Mouse (Mus musculus) bone marrow, adult 2 months (tissue): Measurements from ENCODE around the gene Per1. TPM values are rescaled to one million over a fixed set of nuclear protein-coding genes. Genes with fewer than 3 reads are reported as not detected.
"Not testable (repeated sequence)": the region's sequence is repeated elsewhere in the genome, so short reads cannot be mapped to it uniquely, and the experiment has no call there.

Experiments used
- H3K27ac ChIP-seq: fragments of 200-500 bp; 2 replicates; pipeline ENCODE4 v1.5.1; 2012; ENCODE audit warnings: low read depth, mild to moderate bottlenecking, control low read depth, inconsistent platforms, low read length; ENCODE audit not compliant: control insufficient read depth, poor library complexity, insufficient read depth
- H3K4me1 ChIP-seq: fragments of 200-500 bp; 2 replicates; pipeline ENCODE4 v1.6.1; 2011; ENCODE audit warnings: low read length; ENCODE audit not compliant: control insufficient read depth, insufficient read depth
- H3K4me3 ChIP-seq: fragments of 200-500 bp; replicated peaks from 2 replicates; pipeline ENCODE3; 2011; ENCODE audit warnings: mild to moderate bottlenecking, low read depth, low read length, control low read depth; ENCODE audit not compliant: control insufficient read depth
- CTCF ChIP-seq: fragments of 200-500 bp; IDR thresholded peaks from 2 replicates; pipeline ENCODE4 v1.5.1; 2011; ENCODE audit warnings: low read length, control low read depth; ENCODE audit not compliant: control insufficient read depth, insufficient read depth
- POLR2A ChIP-seq: fragments of 200-500 bp; IDR thresholded peaks from 2 replicates; pipeline ENCODE4 v1.6.1; 2011; ENCODE audit warnings: low read depth, mild to moderate bottlenecking, control low read depth, low read length, borderline replicate concordance; ENCODE audit not compliant: control insufficient read depth
- WGBS: fragments of 180-500 bp; shearing (Covaris S2); methylation state at CpG from one replicate; pipeline ENCODE4 v1.1.7; 2018; 5-methylcytosine and 5-hydroxymethylcytosine counted together
- polyA plus RNA-seq: library from polyadenylated mRNA; stranded (reverse); fragments of >200 nt; gene quantifications from 2 replicates; pipeline ENCODE4 v1.2.4, GENCODE M21; 2011; ENCODE audit warnings: low replicate concordance; ENCODE audit not compliant: missing spikeins, insufficient read depth, insufficient read length

Per1 gene
- polyA plus RNA-seq, 1 experiment: 46.2 TPM

GRCm38 (mm10) chr11:69090367-69090766, 4.7 kb upstream of the Per1 start:
- WGBS: 82% methylated on average over 6 of the region's 6 CpGs
- Histone ChIP-seq H3K27ac (no peak overlapping the region; the same call in 1 of the 2 replicates), H3K4me3 (no peak overlapping the region), H3K4me1 (peaks cover 3% of the 10 kb centered on the region; the same call in 1 of the 2 replicates)
- TF ChIP-seq POLR2A: no peak

- WGBS: 70% methylated on average over 7 of the region's 7 CpGs
- no peak overlapping the region for H3K4me3 ChIP-seq
- H3K4me1 ChIP-seq: peaks cover 3% of the 10 kb centered on the region; the same call in 1 of the 2 replicates
- no peak overlapping the region for H3K27ac ChIP-seq
- TF ChIP-seq CTCF: no peak
These were observed 3.2 kb upstream of the Per1 start for GRCm38 (mm10) chr11:69091566-69092385.

GRCm38 (mm10) chr11:69092386-69092751, 2.6 kb upstream of the Per1 start:
- 3% methylated on average over 3 of the region's 3 CpGs for WGBS
- Histone ChIP-seq H3K4me3 (no peak overlapping the region), H3K4me1 (peaks cover 3% of the 10 kb centered on the region; the same call in 1 of the 2 replicates), H3K27ac (no peak overlapping the region)
- peak; percentile 76 for TF ChIP-seq CTCF
- no peak for TF ChIP-seq POLR2A

- Histone ChIP-seq H3K4me3 (no peak overlapping the region), H3K4me1 (peaks cover 6% of the 10 kb centered on the region; the same call in 1 of the 2 replicates), H3K27ac (no peak overlapping the region)
- WGBS: 59% methylated on average over 4 of the region's 4 CpGs
- TF ChIP-seq POLR2A (no peak), CTCF (no peak)
These were observed 2.1 kb upstream of the Per1 start for GRCm38 (mm10) chr11:69092871-69093270.

GRCm38 (mm10) chr11:69093856-69094255, 1.2 kb upstream of the Per1 start:
- 90% methylated on average over 7 of the region's 7 CpGs for WGBS
- H3K4me3 ChIP-seq, H3K27ac ChIP-seq: not testable (repeated sequence)
- H3K4me1 ChIP-seq: peaks cover 13% of the 10 kb centered on the region; the same call in 1 of the 2 replicates

- peak overlapping the region; percentile 80 for H3K4me3 ChIP-seq
- 1% methylated on average over 27 of the region's 27 CpGs for WGBS
- peak overlapping the region; percentile 91 for H3K27ac ChIP-seq
- peaks cover 10% of the 10 kb centered on the region; the same call in 1 of the 2 replicates for H3K4me1 ChIP-seq
- TF ChIP-seq CTCF (no peak), POLR2A (no peak)
These were observed 654 bp downstream of the Per1 start for GRCm38 (mm10) chr11:69095511-69096231.

- Histone ChIP-seq H3K27ac (peak overlapping the region; percentile 81), H3K4me1 (peaks cover 13% of the 10 kb centered on the region; the same call in 1 of the 2 replicates), H3K4me3 (peak overlapping the region; percentile 80)
- WGBS: 12% methylated on average over 9 of the region's 9 CpGs
- TF ChIP-seq POLR2A: no peak
- no peak; the same call in 1 of the 2 replicates for TF ChIP-seq CTCF
These were observed 1.5 kb downstream of the Per1 start for GRCm38 (mm10) chr11:69096360-69096986.

- peaks cover 13% of the 10 kb centered on the region; the same call in 1 of the 2 replicates for H3K4me1 ChIP-seq
- TF ChIP-seq POLR2A (peak; percentile 67; the same call in 1 of the 2 replicates), CTCF (no peak)
- 1% methylated on average over 29 of the region's 29 CpGs for WGBS
- H3K4me3 ChIP-seq: peak overlapping the region; percentile 40
- H3K27ac ChIP-seq: peak overlapping the region; percentile 81
These were observed 2.2 kb downstream of the Per1 start for GRCm38 (mm10) chr11:69096987-69097900.
